Comparison of ENCODE assay signal across 10 mouse cellular contexts in the genomic region with DNA sequence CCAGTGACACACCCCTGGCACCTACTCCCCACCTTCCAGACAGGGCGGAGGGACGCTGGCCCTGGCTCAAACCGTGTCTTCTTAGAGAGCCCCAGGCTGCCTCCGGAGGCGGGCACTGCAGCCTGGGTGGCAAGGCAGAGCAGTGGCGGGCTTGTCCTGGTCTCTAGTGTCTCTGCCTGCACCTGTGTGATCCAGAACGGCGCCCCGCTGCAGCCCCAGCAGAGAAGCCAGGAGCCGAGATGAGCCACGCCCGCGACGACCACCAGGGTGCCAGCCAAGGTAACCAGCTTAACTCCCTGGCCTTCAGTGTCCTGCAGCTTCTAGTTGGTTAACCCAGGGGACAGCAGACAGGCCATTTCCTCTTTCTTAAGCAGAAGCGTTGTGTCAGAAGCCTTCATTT. TPM values are rescaled to one million over a fixed set of nuclear protein-coding genes. Genes with fewer than 3 reads are reported as not detected.
DNase-seq lines count a peak whose midpoint lies in the region; ATAC-seq and TF ChIP-seq lines count a peak whose summit lies in the region.
"Had no signal": no experiment of that assay in that cellular context is flagged by ENCODE, and none has a peak within 500 bp of the region (broad histone marks: within the 10 kb centered on the region; RNA-seq: fewer than 3 reads in every experiment).

No protein-coding gene starts in this region.

- peak overlapping the region; percentile 12; the same call in 1 of the 2 replicates for H3K4me3 ChIP-seq in heart, embryonic 16.5 days (ENCODE audit: low read length)
- no peak overlapping the region for H3K4me3 ChIP-seq in thymus, adult 2 months (ENCODE audit: control insufficient read depth, insufficient read depth, low read length)
- no peak overlapping the region for H3K4me3 ChIP-seq in hindbrain, embryonic 12.5 days
- H3K4me3 ChIP-seq in stomach, embryonic 16.5 days (replicated peaks; ENCODE audit: low read length), result no peak overlapping the region

- intact Hi-C loops in heart, postnatal 36 days (cut with DNase I), result no loop called here

- no peak for ATAC-seq in heart, embryonic 16.5 days (replicated peaks; ENCODE audit: extremely low read depth, insufficient read depth, low FRiP score)
- no peak for ATAC-seq in hindbrain, embryonic 12.5 days (ENCODE audit: low FRiP score)
- no peak for ATAC-seq in stomach, embryonic 16.5 days (ENCODE audit: insufficient read depth, low FRiP score)

- no peaks in the 10 kb centered on the region; the same call in none of the 2 replicates for H3K4me1 ChIP-seq in heart, embryonic 16.5 days (ENCODE audit: control insufficient read depth, insufficient read depth, low read length)
- 0 out of 2 replicates have a peak, but pooled peaks cover 2% of the 10 kb centered on the region for H3K4me1 ChIP-seq in thymus, adult 2 months (replicated peaks; ENCODE audit: control insufficient read depth, insufficient read depth, low read length)
- H3K4me1 ChIP-seq in hindbrain, embryonic 12.5 days, result peaks cover 6% of the 10 kb centered on the region
- H3K4me1 ChIP-seq in stomach, embryonic 16.5 days (ENCODE audit: control insufficient read depth, insufficient read depth, low read length), result no peaks in the 10 kb centered on the region

- H3K9ac ChIP-seq in heart, embryonic 16.5 days (ENCODE audit: low read length), result peak overlapping the region; percentile 61
- no peak overlapping the region for H3K9ac ChIP-seq in hindbrain, embryonic 12.5 days
- H3K9ac ChIP-seq in stomach, embryonic 16.5 days (ENCODE audit: low read length), result no peak overlapping the region

- TF ChIP-seq CTCF in thymus, adult 2 months (IDR thresholded peaks at IDR 0.05; ENCODE audit: borderline replicate concordance, control insufficient read depth, extremely low read depth, insufficient read depth, low read length, poor library complexity), result no peak

- no peak for DNase-seq in heart, postnatal 36 days
- DNase-seq in thymus, postnatal 14 days, result peak; percentile 6
- DNase-seq in thymus, adult 2 months, result no peak
- no peak for DNase-seq in urinary bladder, postnatal 25 days (ENCODE audit: low spot score)
- DNase-seq: cerebellum, postnatal 36 days; lung, postnatal 14 days had no signal

- 12% methylated on average over 15 of the region's 15 CpGs for WGBS in heart, embryonic 16.5 days
- 19% methylated on average over 15 of the region's 15 CpGs for WGBS in thymus, adult 2 months
- WGBS in hindbrain, embryonic 12.5 days, result 13% methylated on average over 15 of the region's 15 CpGs
- WGBS in stomach, embryonic 16.5 days, result 17% methylated on average over 15 of the region's 15 CpGs

- no peaks in the 10 kb centered on the region for H3K27me3 ChIP-seq in heart, embryonic 16.5 days (ENCODE audit: control insufficient read depth, insufficient read depth, low read length)
- no peaks in the 10 kb centered on the region for H3K27me3 ChIP-seq in thymus, adult 2 months (ENCODE audit: control insufficient read depth, insufficient read depth, low read length)
- no peaks in the 10 kb centered on the region; the same call in 1 of the 2 replicates for H3K27me3 ChIP-seq in hindbrain, embryonic 12.5 days
- H3K27me3 ChIP-seq in stomach, embryonic 16.5 days (ENCODE audit: control insufficient read depth, insufficient read depth, low read length), result no peaks in the 10 kb centered on the region

- peak overlapping the region; percentile 55 for H3K4me2 ChIP-seq in heart, embryonic 16.5 days (ENCODE audit: low read depth, low read length)
- peak overlapping the region; percentile 19; the same call in 1 of the 2 replicates for H3K4me2 ChIP-seq in hindbrain, embryonic 12.5 days (replicated peaks)
- H3K4me2 ChIP-seq in stomach, embryonic 16.5 days (ENCODE audit: low read depth, low read length), result 0 out of 2 replicates have a peak overlapping the region, but pooled peaks have one; percentile 3

- H3K27ac ChIP-seq in heart, embryonic 16.5 days (ENCODE audit: low read length), result no peak overlapping the region
- H3K27ac ChIP-seq in thymus, adult 2 months (ENCODE audit: control insufficient read depth, insufficient read depth, low read length), result no peak overlapping the region
- no peak overlapping the region for H3K27ac ChIP-seq in hindbrain, embryonic 12.5 days
- no peak overlapping the region for H3K27ac ChIP-seq in stomach, embryonic 16.5 days (ENCODE audit: low read length)

- TF ChIP-seq POLR2A in thymus, adult 2 months (IDR thresholded peaks at IDR 0.05; ENCODE audit: control insufficient read depth, extremely low read depth, insufficient read depth, low read length, poor library complexity), result no peak

- H3K9me3 ChIP-seq in heart, embryonic 16.5 days (replicated peaks; ENCODE audit: control insufficient read depth, low read length), result no peaks in the 10 kb centered on the region
- no peaks in the 10 kb centered on the region for H3K9me3 ChIP-seq in hindbrain, embryonic 12.5 days (replicated peaks)
- H3K9me3 ChIP-seq in stomach, embryonic 16.5 days (replicated peaks; ENCODE audit: control insufficient read depth, low read length), result no peaks in the 10 kb centered on the region

- no peaks in the 10 kb centered on the region for H3K36me3 ChIP-seq in heart, embryonic 16.5 days (ENCODE audit: control insufficient read depth, insufficient read depth)
- H3K36me3 ChIP-seq in thymus, adult 2 months (ENCODE audit: control insufficient read depth, insufficient read depth, low read length), result no peaks in the 10 kb centered on the region
- H3K36me3 ChIP-seq in hindbrain, embryonic 12.5 days, result no peaks in the 10 kb centered on the region
- no peaks in the 10 kb centered on the region for H3K36me3 ChIP-seq in stomach, embryonic 16.5 days (ENCODE audit: control insufficient read depth, insufficient read depth, low read length)

RNA-seq across cellular contexts. Expression of a gene that starts 0.9 kb away (rescaled TPM):
- 0.59 and 1.2 TPM in 2 replicates for polyA plus RNA-seq in heart, embryonic 16.5 days (2015; fragmentation: Nextera tagmentation; extraction: Ambion mirVana)
- total RNA-seq in heart, postnatal 36 days (2021), result not detected
- polyA plus RNA-seq in thymus, adult 2 months (2012; rRNA removed), result 0.05 and 0.11 TPM in 2 replicates
- polyA plus RNA-seq in hindbrain, embryonic 12.5 days (2016; fragmentation: Nextera tagmentation; extraction: Ambion mirVana), result 0.43 and 0.59 TPM in 2 replicates
- polyA plus RNA-seq in stomach, embryonic 16.5 days (2015; fragmentation: Nextera tagmentation; extraction: Ambion mirVana), result 0.71 and 0.95 TPM in 2 replicates
- polyA plus RNA-seq: spleen, adult 2 months had no signal

Comparison
In these comparisons a context has a peak if more than half of its experiments do, and no peak if none do; other contexts are left out.
1. H3K4me2 ChIP-seq: peak in every context shown above with its lines; median percentile 55 in heart, embryonic 16.5 days; 19 in hindbrain, embryonic 12.5 days; 3 in stomach, embryonic 16.5 days.